Mouse (Mus musculus): Measurements from ENCODE around the gene Mbd5. TPM values are rescaled to one million over a fixed set of nuclear protein-coding genes. Genes with fewer than 3 reads are reported as not detected.
"Not testable (repeated sequence)": the region's sequence is repeated elsewhere in the genome, so short reads cannot be mapped to it uniquely, and the experiment has no call there.

Mbd5 gene
- total RNA-seq, 4 experiments from 2014 or later = 39.0 to 46.3 (median 39.9) TPM

- DNase-seq (ENCODE audit: low spot score in 2 of 2) = no peak
Measured at GRCm38 (mm10) chr2:49160232-49160947, 211.1 kb downstream of the Mbd5 start.

GRCm38 (mm10) chr2:49169766-49170165, 220.5 kb downstream of the Mbd5 start:
- DNase-seq (ENCODE audit: low spot score in 2 of 2) = no peak

- DNase-seq (ENCODE audit: low spot score in 2 of 2) = no peak
Measured at GRCm38 (mm10) chr2:49177015-49177414, 227.7 kb downstream of the Mbd5 start.

GRCm38 (mm10) chr2:49190984-49191383, 241.7 kb downstream of the Mbd5 start:
- no peak for DNase-seq (ENCODE audit: low spot score in 2 of 2)

GRCm38 (mm10) chr2:49191695-49192094, 242.4 kb downstream of the Mbd5 start:
- DNase-seq (ENCODE audit: low spot score in 2 of 2) = no peak

- no peak for DNase-seq (ENCODE audit: low spot score in 2 of 2)
Measured at GRCm38 (mm10) chr2:49204081-49204480, 254.8 kb downstream of the Mbd5 start.

- not testable (repeated sequence) for DNase-seq (ENCODE audit: low spot score in 2 of 2)
Measured at GRCm38 (mm10) chr2:49205692-49206091, 256.4 kb downstream of the Mbd5 start.

- DNase-seq (ENCODE audit: low spot score in 2 of 2) = no peak
Measured at GRCm38 (mm10) chr2:49209349-49209748, 260.0 kb downstream of the Mbd5 start.

GRCm38 (mm10) chr2:49210408-49210807, 261.1 kb downstream of the Mbd5 start:
- no peak for DNase-seq (ENCODE audit: low spot score in 2 of 2)

- DNase-seq (ENCODE audit: low spot score in 2 of 2) = no peak
Measured at GRCm38 (mm10) chr2:49229725-49230124, 280.4 kb downstream of the Mbd5 start.

GRCm38 (mm10) chr2:49234064-49234463, 284.8 kb downstream of the Mbd5 start:
- no peak for DNase-seq (ENCODE audit: low spot score in 2 of 2)

- DNase-seq (ENCODE audit: low spot score in 2 of 2) = no peak
Measured at GRCm38 (mm10) chr2:49241715-49242114, 292.4 kb downstream of the Mbd5 start.

- DNase-seq (ENCODE audit: low spot score in 2 of 2) = no peak
Measured at GRCm38 (mm10) chr2:49264092-49264491, 314.8 kb downstream of the Mbd5 start.

GRCm38 (mm10) chr2:49272295-49272967, 323.1 kb downstream of the Mbd5 start:
- no peak for DNase-seq (ENCODE audit: low spot score in 2 of 2)

GRCm38 (mm10) chr2:49276017-49276722, 326.9 kb downstream of the Mbd5 start:
- DNase-seq (ENCODE audit: low spot score in 2 of 2) = no peak

- DNase-seq (ENCODE audit: low spot score in 2 of 2) = no peak
Measured at GRCm38 (mm10) chr2:49280496-49280895, 331.2 kb downstream of the Mbd5 start.

- no peak for DNase-seq (ENCODE audit: low spot score in 2 of 2)
Measured at GRCm38 (mm10) chr2:49283583-49283982, 334.3 kb downstream of the Mbd5 start.

- DNase-seq (ENCODE audit: low spot score in 2 of 2) = no peak
Measured at GRCm38 (mm10) chr2:49286965-49287364, 337.7 kb downstream of the Mbd5 start.

- no peak for DNase-seq (ENCODE audit: low spot score in 2 of 2)
Measured at GRCm38 (mm10) chr2:49291709-49292108, 342.4 kb downstream of the Mbd5 start.

- DNase-seq (ENCODE audit: low spot score in 2 of 2) = peak; percentile 66 to 68
Measured at GRCm38 (mm10) chr2:49312629-49313447, 363.5 kb downstream of the Mbd5 start.

- no peak for DNase-seq (ENCODE audit: low spot score in 2 of 2)
Measured at GRCm38 (mm10) chr2:49333594-49333993, 384.3 kb downstream of the Mbd5 start.

All from gastrocnemius, adult 8-10 months (tissue).